Comparison of ENCODE assay signal across 7 mouse cellular contexts in genomic region chr5:44100187-44100543, GRCm38 (mm10). TPM values are rescaled to one million over a fixed set of nuclear protein-coding genes. Genes with fewer than 3 reads are reported as not detected.
DNase-seq lines count a peak whose midpoint lies in the region; ATAC-seq and TF ChIP-seq lines count a peak whose summit lies in the region.

No protein-coding gene starts in this region.

- no peak for DNase-seq in lung, adult 2 months
- DNase-seq in lung, adult 18-20 months: no peak
- peak; percentile 67 for DNase-seq in limb, embryonic 11.5 days (ENCODE audit: low spot score)
- no peak for DNase-seq in frontal cortex, postnatal 25 days (ENCODE audit: low spot score in 2 of 2)
- no peak for DNase-seq in thymus, postnatal 14 days

- ATAC-seq in forebrain, embryonic 12.5 days (ENCODE audit: low FRiP score): peak; percentile 42
- ATAC-seq in limb, embryonic 11.5 days (ENCODE audit: insufficient number of reproducible peaks, low FRiP score, low TSS enrichment, low read depth): peak; percentile 11; the same call in 1 of the 2 replicates

- peak overlapping the region; percentile 96 for H3K27ac ChIP-seq in forebrain, embryonic 12.5 days
- peak overlapping the region; percentile 91 for H3K27ac ChIP-seq in limb, embryonic 11.5 days (replicated peaks; ENCODE audit: low read depth, low read length)
- H3K27ac ChIP-seq in small intestine, adult 2 months (ENCODE audit: insufficient read depth, low read depth, low read length): peak overlapping the region; percentile 63

- peak overlapping the region; percentile 40 for H3K4me3 ChIP-seq in lung, adult 2 months (replicated peaks; ENCODE audit: extremely low read depth, low read depth, low read length)
- H3K4me3 ChIP-seq in forebrain, embryonic 12.5 days (replicated peaks): peak overlapping the region; percentile 80
- peak overlapping the region; percentile 79 for H3K4me3 ChIP-seq in limb, embryonic 11.5 days (ENCODE audit: low read depth, low read length)
- H3K4me3 ChIP-seq in small intestine, adult 2 months (ENCODE audit: low read depth, low read length): peak overlapping the region; percentile 81

- no peak for TF ChIP-seq POLR2A in lung, adult 2 months (IDR thresholded peaks at IDR 0.05; ENCODE audit: borderline replicate concordance, extremely low read depth, low read depth, low read length)
- no peak; the same call in 1 of the 2 replicates for TF ChIP-seq POLR2A in small intestine, adult 2 months (IDR thresholded peaks at IDR 0.05; ENCODE audit: low read depth, low read length)

- no peaks in the 10 kb centered on the region for H3K9me3 ChIP-seq in forebrain, embryonic 12.5 days
- H3K9me3 ChIP-seq in limb, embryonic 11.5 days (ENCODE audit: control insufficient read depth, low read length): no peaks in the 10 kb centered on the region

- H3K9ac ChIP-seq in forebrain, embryonic 12.5 days: peak overlapping the region; percentile 92
- peak overlapping the region; percentile 97 for H3K9ac ChIP-seq in limb, embryonic 11.5 days (ENCODE audit: low read length)

- H3K4me1 ChIP-seq in lung, adult 2 months (ENCODE audit: control insufficient read depth, insufficient read depth, low read length): no peaks in the 10 kb centered on the region
- peaks cover 36% of the 10 kb centered on the region for H3K4me1 ChIP-seq in forebrain, embryonic 12.5 days
- H3K4me1 ChIP-seq in limb, embryonic 11.5 days (ENCODE audit: control insufficient read depth, insufficient read depth, low read length): peaks cover 6% of the 10 kb centered on the region
- H3K4me1 ChIP-seq in small intestine, adult 2 months (ENCODE audit: control insufficient read depth, insufficient read depth, insufficient read length, low read length): peaks cover 22% of the 10 kb centered on the region

- no peaks in the 10 kb centered on the region for H3K27me3 ChIP-seq in forebrain, embryonic 12.5 days
- no peaks in the 10 kb centered on the region for H3K27me3 ChIP-seq in limb, embryonic 11.5 days (ENCODE audit: control insufficient read depth, insufficient read depth, low read length)
- H3K27me3 ChIP-seq in small intestine, adult 2 months (ENCODE audit: control insufficient read depth, insufficient read depth, low read length): no peaks in the 10 kb centered on the region

- peak overlapping the region; percentile 86 for H3K4me2 ChIP-seq in forebrain, embryonic 12.5 days
- H3K4me2 ChIP-seq in limb, embryonic 11.5 days (ENCODE audit: low read depth, severe bottlenecking): peak overlapping the region; percentile 83

- no peaks in the 10 kb centered on the region for H3K36me3 ChIP-seq in forebrain, embryonic 12.5 days (replicated peaks)
- H3K36me3 ChIP-seq in limb, embryonic 11.5 days (ENCODE audit: control insufficient read depth, insufficient read depth, low read length): no peaks in the 10 kb centered on the region; the same call in 1 of the 2 replicates
- no peaks in the 10 kb centered on the region for H3K36me3 ChIP-seq in small intestine, adult 2 months (ENCODE audit: control insufficient read depth, insufficient read depth, low read length)

- TF ChIP-seq CTCF in lung, adult 2 months (IDR thresholded peaks at IDR 0.05; ENCODE audit: insufficient read depth, low read length): no peak
- TF ChIP-seq CTCF in small intestine, adult 2 months (IDR thresholded peaks at IDR 0.05; ENCODE audit: extremely low read depth, insufficient read length, insufficient replicate concordance, low read depth, low read length): no peak

- WGBS in lung, adult 2 months: 17% methylated on average over 12 of the region's 12 CpGs
- under 1% methylated on average over 12 of the region's 12 CpGs for WGBS in forebrain, embryonic 12.5 days
- WGBS in limb, embryonic 11.5 days: 4% methylated on average over 12 of the region's 12 CpGs
- 7% methylated on average over 12 of the region's 12 CpGs for whole genome bisulfite sequencing in small intestine, adult 2 months

RNA-seq across cellular contexts. Expression of gene Prom1, which starts 1.7 kb away (rescaled TPM):
- polyA plus RNA-seq in lung, adult 2 months (2012; rRNA removed): 4.6 and 7.4 TPM in 2 replicates
- polyA plus RNA-seq in forebrain, embryonic 12.5 days (2016; fragmentation: Nextera tagmentation; extraction: Ambion mirVana): 102 and 109 TPM in 2 replicates
- polyA plus RNA-seq in limb, embryonic 11.5 days (2014; fragmentation: Nextera tagmentation; extraction: Ambion mirVana): 123 and 124 TPM in 2 replicates
- polyA plus RNA-seq in small intestine, adult 2 months (2012; rRNA removed): 3.1 and 5.9 TPM in 2 replicates

Comparison
In these comparisons a context has a peak if more than half of its experiments do, and no peak if none do; other contexts are left out.
1. RNA of gene Prom1, which starts 1.7 kb away (polyA plus RNA-seq): 123 to 124 TPM in limb, embryonic 11.5 days and 102 to 109 TPM in forebrain, embryonic 12.5 days; 4.6 to 7.4 TPM in lung, adult 2 months and 3.1 to 5.9 TPM in small intestine, adult 2 months; every median in the first group is over 10 times any median in the second.
2. Peak in every context shown above with its lines, with median percentiles within 50 percentile points of each other: H3K4me3 ChIP-seq and H3K27ac ChIP-seq.